Mouse (Mus musculus): ENCODE measurements around the gene Rab31.

Gene Rab31

GRCm38 (mm10) chr17:65783182-65784161 lies 10.9 kb upstream of the Rab31 start:
- peak; percentile 42 for DNase-seq (ENCODE audit: low read depth, low spot score)

- peak; percentile 68 for DNase-seq (ENCODE audit: low read depth, low spot score)
Measured at GRCm38 (mm10) chr17:65782551-65783141, 10.1 kb upstream of the Rab31 start, which contains the start of gene Ppp4r1. Gene Ppp4r1, plus strand, starts transcription at chr17:65782573.

- DNase-seq (ENCODE audit: low read depth, low spot score): no peak
Measured at GRCm38 (mm10) chr17:65780970-65781369, 8.4 kb upstream of the Rab31 start.

GRCm38 (mm10) chr17:65777461-65777860 lies 4.9 kb upstream of the Rab31 start:
- DNase-seq (ENCODE audit: low read depth, low spot score): no peak

GRCm38 (mm10) chr17:65776228-65776627 lies 3.7 kb upstream of the Rab31 start:
- DNase-seq (ENCODE audit: low read depth, low spot score): no peak

- no peak for DNase-seq (ENCODE audit: low read depth, low spot score)
Measured at GRCm38 (mm10) chr17:65774439-65774838, 1.9 kb upstream of the Rab31 start.

GRCm38 (mm10) chr17:65773617-65774016 lies 1.1 kb upstream of the Rab31 start:
- no peak for DNase-seq (ENCODE audit: low read depth, low spot score)

GRCm38 (mm10) chr17:65770982-65771915 lies 1.3 kb downstream of the Rab31 start:
- no peak for DNase-seq (ENCODE audit: low read depth, low spot score)

- DNase-seq (ENCODE audit: low read depth, low spot score): no peak
Measured at GRCm38 (mm10) chr17:65768486-65768885, 4.1 kb downstream of the Rab31 start.

GRCm38 (mm10) chr17:65763221-65763620 lies 9.3 kb downstream of the Rab31 start:
- DNase-seq (ENCODE audit: low read depth, low spot score): no peak

- DNase-seq (ENCODE audit: low read depth, low spot score): no peak
Measured at GRCm38 (mm10) chr17:65757150-65757549, 15.4 kb downstream of the Rab31 start.

- no peak for DNase-seq (ENCODE audit: low read depth, low spot score)
Measured at GRCm38 (mm10) chr17:65755857-65756256, 16.7 kb downstream of the Rab31 start.

GRCm38 (mm10) chr17:65753130-65753529 lies 19.4 kb downstream of the Rab31 start:
- DNase-seq (ENCODE audit: low read depth, low spot score): no peak

GRCm38 (mm10) chr17:65750301-65750700 lies 22.3 kb downstream of the Rab31 start:
- no peak for DNase-seq (ENCODE audit: low read depth, low spot score)

- DNase-seq (ENCODE audit: low read depth, low spot score): no peak
Measured at GRCm38 (mm10) chr17:65749803-65750202, 22.7 kb downstream of the Rab31 start.

- no peak for DNase-seq (ENCODE audit: low read depth, low spot score)
Measured at GRCm38 (mm10) chr17:65748997-65749396, 23.6 kb downstream of the Rab31 start.

GRCm38 (mm10) chr17:65746314-65746713 lies 26.2 kb downstream of the Rab31 start:
- no peak for DNase-seq (ENCODE audit: low read depth, low spot score)

GRCm38 (mm10) chr17:65743664-65744330 lies 28.8 kb downstream of the Rab31 start:
- peak; percentile 55 for DNase-seq (ENCODE audit: low read depth, low spot score)

- DNase-seq (ENCODE audit: low read depth, low spot score): no peak
Measured at GRCm38 (mm10) chr17:65742969-65743368, 29.6 kb downstream of the Rab31 start.

GRCm38 (mm10) chr17:65742245-65742905 lies 30.2 kb downstream of the Rab31 start:
- DNase-seq (ENCODE audit: low read depth, low spot score): no peak

GRCm38 (mm10) chr17:65741565-65741964 lies 31.0 kb downstream of the Rab31 start:
- DNase-seq (ENCODE audit: low read depth, low spot score): no peak

Measured in forelimb bud, embryonic 11.5 days (tissue).